Mouse (Mus musculus) heart, adult 10 weeks (tissue): ENCODE measurements around the gene Taar5. TPM values are rescaled to one million over a fixed set of nuclear protein-coding genes. Genes with fewer than 3 reads are reported as not detected.

ENCODE experiments used
- polyA plus RNA-seq: library from polyadenylated mRNA; stranded (reverse); fragments of 350-450 nt; fragmentation: Illumina TruSeq; extraction: RNeasy Lipid Tissue Mini Kit (QIAGEN cat#74804); gene quantifications from one replicate; pipeline ENCODE4 v1.2.3, GENCODE M21; 2014; ENCODE audit warnings: low read depth, low replicate concordance

Taar5 gene
- polyA plus RNA-seq: not detected

DNA sequence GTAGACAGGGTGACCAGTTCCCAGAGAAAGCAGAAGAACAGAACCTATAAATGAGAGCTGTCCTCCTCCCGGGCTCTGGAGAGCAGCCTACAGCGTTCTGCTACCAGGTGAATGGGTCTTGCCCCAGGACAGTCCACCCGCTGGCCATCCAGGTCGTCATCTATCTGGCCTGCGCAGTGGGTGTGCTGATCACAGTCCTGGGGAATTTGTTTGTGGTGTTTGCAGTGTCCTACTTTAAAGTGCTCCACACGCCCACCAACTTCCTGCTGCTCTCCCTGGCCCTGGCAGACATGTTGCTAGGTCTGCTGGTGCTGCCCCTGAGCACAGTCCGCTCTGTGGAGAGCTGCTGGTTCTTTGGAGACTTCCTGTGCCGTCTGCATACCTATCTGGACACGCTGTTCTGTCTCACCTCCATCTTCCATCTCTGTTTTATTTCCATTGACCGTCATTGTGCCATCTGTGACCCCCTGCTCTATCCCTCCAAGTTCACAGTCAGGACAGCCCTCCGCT, at the start of gene Taar5:
Taar5 (plus strand) TSS at position 51 of the 510 bp plus-strand sequence.

DNA sequence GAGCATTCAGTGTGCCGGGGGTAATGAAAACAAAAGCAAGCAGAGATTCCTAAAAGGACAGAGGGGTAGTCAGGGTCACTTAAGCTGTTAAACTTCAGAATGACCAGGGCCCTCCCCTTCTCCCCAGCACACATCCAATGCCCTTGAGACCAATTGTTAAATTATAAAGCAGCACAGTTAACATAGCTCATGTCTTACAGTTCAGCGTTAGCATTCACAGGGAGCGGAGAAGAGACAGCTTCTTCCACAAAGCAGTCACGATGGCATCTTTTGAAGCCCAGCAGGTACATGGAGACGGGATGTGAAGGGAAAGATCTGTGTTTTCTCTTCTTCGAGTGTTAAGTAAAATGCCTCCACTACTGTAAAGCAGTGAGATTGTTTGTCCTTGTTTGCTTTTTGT, 32.2 kb upstream of the Taar5 start, which contains the start of gene Taar2:
Taar2 (plus strand) TSS at position 261 of the 400 bp plus-strand sequence.

DNA sequence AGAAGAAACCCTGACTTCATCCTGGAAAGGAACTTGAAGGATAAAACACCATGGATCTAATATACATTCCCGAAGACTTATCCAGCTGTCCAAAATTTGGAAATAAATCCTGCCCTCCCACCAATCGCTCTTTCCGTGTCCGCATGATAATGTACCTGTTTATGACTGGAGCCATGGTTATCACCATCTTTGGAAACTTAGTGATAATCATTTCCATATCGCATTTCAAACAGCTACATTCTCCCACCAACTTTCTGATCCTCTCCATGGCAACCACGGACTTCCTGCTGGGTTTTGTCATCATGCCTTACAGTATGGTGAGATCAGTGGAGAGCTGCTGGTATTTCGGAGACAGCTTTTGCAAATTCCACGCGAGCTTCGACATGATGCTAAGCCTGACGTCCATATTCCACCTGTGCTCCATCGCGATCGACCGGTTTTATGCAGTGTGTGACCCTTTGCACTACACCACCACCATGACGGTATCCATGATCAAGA, 20.9 kb upstream of the Taar5 start, which contains the start of gene Taar3:
Taar3 (plus strand) TSS at position 51 of the 498 bp plus-strand sequence.

DNA sequence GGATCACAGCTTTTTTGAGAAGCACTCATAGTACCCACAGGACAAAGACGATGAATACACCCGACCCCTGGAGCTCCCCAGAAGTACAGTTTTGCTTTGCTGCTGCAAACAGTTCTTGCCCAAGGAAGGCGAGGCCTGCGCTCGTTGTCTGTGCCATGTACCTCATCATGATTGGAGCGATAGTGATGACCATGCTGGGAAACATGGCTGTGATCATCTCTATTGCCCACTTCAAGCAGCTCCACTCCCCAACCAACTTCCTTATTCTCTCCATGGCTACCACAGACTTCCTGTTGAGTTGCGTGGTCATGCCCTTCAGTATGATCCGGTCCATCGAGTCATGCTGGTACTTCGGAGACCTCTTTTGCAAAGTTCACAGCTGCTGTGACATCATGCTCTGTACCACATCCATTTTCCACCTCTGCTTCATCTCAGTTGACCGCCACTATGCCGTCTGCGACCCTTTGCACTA, 10.0 kb upstream of the Taar5 start, which contains the start of gene Taar4:
Taar4 (plus strand) TSS at position 51 of the 472 bp plus-strand sequence.

DNA sequence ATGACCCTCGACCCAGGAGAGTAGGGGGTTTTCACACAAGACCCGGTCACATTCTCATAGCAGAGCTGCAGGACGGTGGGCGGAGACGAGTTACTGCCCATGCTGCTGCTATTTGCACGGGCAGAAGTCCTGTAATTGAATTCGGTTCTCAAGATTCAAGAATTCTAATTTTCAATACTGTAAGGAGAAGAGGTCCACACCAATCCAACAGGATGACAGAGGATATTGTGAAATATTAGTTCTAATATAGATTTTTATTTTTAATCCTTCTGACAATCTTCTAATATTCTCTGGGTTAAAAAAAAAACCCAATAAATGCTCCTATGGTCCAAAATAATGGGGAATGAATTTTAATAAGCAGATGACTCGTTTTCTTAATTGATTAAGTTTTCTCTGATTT, 15.0 kb downstream of the Taar5 start, which contains the start of gene Taar6:
Taar6 (minus strand) TSS at position 101 of the 400 bp plus-strand sequence.

DNA sequence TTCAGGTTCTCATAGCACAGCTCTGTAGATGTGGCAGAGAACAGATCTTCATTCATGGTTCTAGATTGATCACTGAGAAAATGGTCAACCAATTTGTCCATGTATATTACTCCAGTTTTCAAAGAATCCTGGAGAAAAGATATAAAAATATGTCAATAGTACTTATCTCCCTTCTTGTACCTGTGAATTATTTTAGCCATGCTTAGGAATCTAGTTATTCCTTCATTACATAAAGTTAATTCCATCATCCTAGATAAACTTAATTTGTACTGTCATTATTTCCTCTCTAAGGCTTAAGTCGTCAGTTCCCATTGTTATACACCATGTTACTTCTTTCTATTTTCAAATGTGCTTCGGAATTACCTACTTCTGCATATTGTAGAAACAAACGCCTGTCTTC, 22.9 kb downstream of the Taar5 start, which contains the start of gene Taar7a:
Taar7a (minus strand) TSS at position 101 of the 400 bp plus-strand sequence.

DNA sequence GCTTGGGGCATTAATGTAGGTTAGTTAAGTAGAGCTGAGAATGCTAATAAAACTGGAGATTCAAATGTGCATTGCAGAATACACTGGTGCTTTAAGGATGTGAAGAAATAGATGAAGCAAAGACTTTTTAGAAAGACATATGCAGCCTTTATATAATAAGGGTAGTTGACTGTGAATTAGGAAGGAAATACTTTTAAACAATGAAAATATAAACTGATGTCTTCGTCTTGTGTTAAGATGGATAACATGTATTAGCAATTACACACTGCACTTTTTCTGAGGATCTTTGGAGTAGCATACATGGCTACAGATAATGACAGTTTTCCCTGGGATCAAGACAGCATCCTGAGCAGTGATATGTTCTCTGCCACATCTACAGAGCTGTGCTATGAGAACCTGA, 29.1 kb downstream of the Taar5 start, which contains the start of gene Taar7b:
Taar7b (plus strand) TSS at position 301 of the 400 bp plus-strand sequence.

Other genes starting within 250 kb of the Taar5 start
- 775 TPM for gene Rps12, start 183.4 kb upstream of the Taar5 start, polyA plus RNA-seq
- 15.1 TPM for gene Slc18b1, start 173.7 kb upstream of the Taar5 start, polyA plus RNA-seq
- 0.34 TPM for gene Vnn3, start 119.2 kb upstream of the Taar5 start, polyA plus RNA-seq
- gene Vnn1, start 76.0 kb upstream of the Taar5 start, polyA plus RNA-seq: 0.55 TPM
- gene Taar1, start 50.4 kb upstream of the Taar5 start, polyA plus RNA-seq: not detected
- not detected for gene Taar2, start 32.1 kb upstream of the Taar5 start, polyA plus RNA-seq
- gene Taar3, start 21.1 kb upstream of the Taar5 start, polyA plus RNA-seq: not detected
- not detected for gene Taar4, start 10.2 kb upstream of the Taar5 start, polyA plus RNA-seq
- not detected for gene Taar6, start 14.9 kb downstream of the Taar5 start, polyA plus RNA-seq
- gene Taar7a, start 22.8 kb downstream of the Taar5 start, polyA plus RNA-seq: not detected
- gene Taar7b, start 29.2 kb downstream of the Taar5 start, polyA plus RNA-seq: not detected
- not detected for gene Taar7d, start 56.5 kb downstream of the Taar5 start, polyA plus RNA-seq
- gene Taar7e, start 66.9 kb downstream of the Taar5 start, polyA plus RNA-seq: not detected
- gene Taar7f, start 78.8 kb downstream of the Taar5 start, polyA plus RNA-seq: not detected
- gene Taar8a, start 105.8 kb downstream of the Taar5 start, polyA plus RNA-seq: not detected
- gene Taar8b, start 121.6 kb downstream of the Taar5 start, polyA plus RNA-seq: not detected
- gene Taar8c, start 131.2 kb downstream of the Taar5 start, polyA plus RNA-seq: not detected
- gene Taar9, start 138.8 kb downstream of the Taar5 start, polyA plus RNA-seq: not detected
- 47.7 TPM for gene Stx7, start 178.6 kb downstream of the Taar5 start, polyA plus RNA-seq